Mouse (Mus musculus) right cerebral cortex, adult 2 months (tissue): ENCODE results near the gene Prph2.

Experiments
- DNase-seq, 2 experiments: peaks; one replicate each; pipeline ENCODE4 v3.0.0; 2021 to 2022; ENCODE audit warnings: low spot score in 2 of 2

Prph2 gene

GRCm38 (mm10) chr17:46910186-46910585 lies at the start of gene Prph2:
Gene Prph2, plus strand, starts transcription at chr17:46910459.
- DNase-seq = no peak

GRCm38 (mm10) chr17:46864566-46865195 lies 45.6 kb upstream of the Prph2 start:
- peak; percentile 33 to 43 for DNase-seq

DNA sequence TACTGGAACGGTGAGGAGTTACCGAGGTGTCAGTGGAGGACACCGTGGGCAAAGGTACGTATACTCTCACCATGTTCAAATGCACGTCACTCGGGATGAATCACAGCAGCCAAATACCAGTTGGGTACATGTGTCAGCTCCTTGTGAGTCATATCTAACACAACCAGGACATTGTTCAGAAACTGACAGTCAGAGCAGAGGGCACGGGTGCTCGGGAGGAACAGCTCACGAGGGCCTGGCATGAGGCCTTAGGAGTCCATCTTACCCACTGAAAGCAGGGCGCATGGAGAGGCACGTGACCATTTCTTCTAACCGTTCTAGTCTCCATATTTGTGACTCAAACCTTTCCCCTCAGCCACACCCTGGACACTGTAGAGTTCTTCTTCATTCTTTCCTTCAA lies 43.4 kb upstream of the Prph2 start:
- peak in 1 of 2 experiments; percentile 18 for DNase-seq

GRCm38 (mm10) chr17:46870204-46870798 lies 40.0 kb upstream of the Prph2 start:
- no peak for DNase-seq

- no peak for DNase-seq
Observed at GRCm38 (mm10) chr17:46870913-46871312, 39.3 kb upstream of the Prph2 start.

GRCm38 (mm10) chr17:46872806-46873205 lies 37.5 kb upstream of the Prph2 start:
- DNase-seq = no peak

- DNase-seq = peak; percentile 51 to 60
Observed at GRCm38 (mm10) chr17:46874133-46874532, 36.1 kb upstream of the Prph2 start.

- no peak for DNase-seq
Observed at GRCm38 (mm10) chr17:46875626-46876025, 34.6 kb upstream of the Prph2 start.

- DNase-seq = no peak
Observed at GRCm38 (mm10) chr17:46876371-46876950, 33.8 kb upstream of the Prph2 start.

- DNase-seq = no peak
Observed at GRCm38 (mm10) chr17:46877061-46877460, 33.2 kb upstream of the Prph2 start.

- DNase-seq = no peak
Observed at GRCm38 (mm10) chr17:46879841-46880311, 30.4 kb upstream of the Prph2 start.

DNA sequence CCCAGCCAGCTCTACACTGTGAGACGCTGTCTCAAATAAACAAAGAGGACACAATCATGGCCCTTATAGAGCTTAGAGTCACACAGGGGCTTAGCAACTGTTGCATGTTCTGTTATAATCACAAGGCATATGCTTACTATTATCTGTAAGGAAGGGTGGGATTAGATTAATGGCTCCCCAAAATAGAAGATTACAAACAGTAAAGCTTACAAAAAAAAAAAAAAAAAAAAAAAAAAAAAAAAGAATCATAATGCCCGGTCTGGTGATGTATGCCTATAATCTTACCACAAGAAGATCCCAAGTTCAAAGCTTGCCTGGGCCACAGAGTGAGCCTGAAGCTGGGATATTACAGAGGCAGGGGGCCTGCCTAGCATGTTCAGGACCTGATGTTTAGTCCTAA lies 29.9 kb upstream of the Prph2 start:
- no peak for DNase-seq

DNA sequence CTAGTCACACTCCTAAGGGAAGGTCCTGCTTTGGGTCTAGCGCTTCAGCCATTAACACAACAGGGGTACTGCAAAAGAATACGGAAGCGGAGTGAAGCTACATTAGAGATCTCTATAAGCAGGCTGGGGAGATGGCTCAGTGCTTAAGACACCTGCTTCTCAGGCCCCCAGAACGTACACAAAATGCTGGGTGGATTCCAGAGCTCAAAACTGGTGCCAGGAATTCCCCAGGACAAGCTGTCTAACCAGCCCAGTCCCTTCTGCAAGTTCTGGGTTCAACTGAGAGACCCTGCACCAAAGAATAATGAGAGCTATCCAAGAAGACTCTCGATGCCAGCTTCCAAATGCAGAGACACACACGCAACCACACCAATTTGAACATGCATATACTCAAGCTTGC lies 28.5 kb upstream of the Prph2 start:
- no peak for DNase-seq

GRCm38 (mm10) chr17:46883107-46883506 lies 27.2 kb upstream of the Prph2 start:
- no peak for DNase-seq

DNA sequence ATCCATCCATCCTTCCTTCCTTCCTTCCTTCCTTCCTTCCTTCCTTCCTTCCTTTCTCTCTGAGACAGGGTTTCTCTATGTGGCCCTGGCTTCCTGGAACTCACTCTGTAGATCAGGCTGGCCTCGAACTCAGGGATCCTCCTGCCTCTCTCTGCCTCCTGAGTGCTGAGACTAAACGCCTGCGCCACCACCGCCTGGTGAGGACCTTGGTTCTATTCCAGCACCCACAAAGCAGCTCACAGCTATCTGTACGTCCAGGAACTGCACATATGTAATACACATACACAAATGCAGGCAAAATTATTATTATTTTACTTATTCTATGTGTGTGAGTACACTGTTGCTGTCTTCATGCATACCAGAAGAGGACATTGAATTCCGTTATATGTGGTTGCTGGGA lies 25.5 kb upstream of the Prph2 start:
- DNase-seq = no peak

DNA sequence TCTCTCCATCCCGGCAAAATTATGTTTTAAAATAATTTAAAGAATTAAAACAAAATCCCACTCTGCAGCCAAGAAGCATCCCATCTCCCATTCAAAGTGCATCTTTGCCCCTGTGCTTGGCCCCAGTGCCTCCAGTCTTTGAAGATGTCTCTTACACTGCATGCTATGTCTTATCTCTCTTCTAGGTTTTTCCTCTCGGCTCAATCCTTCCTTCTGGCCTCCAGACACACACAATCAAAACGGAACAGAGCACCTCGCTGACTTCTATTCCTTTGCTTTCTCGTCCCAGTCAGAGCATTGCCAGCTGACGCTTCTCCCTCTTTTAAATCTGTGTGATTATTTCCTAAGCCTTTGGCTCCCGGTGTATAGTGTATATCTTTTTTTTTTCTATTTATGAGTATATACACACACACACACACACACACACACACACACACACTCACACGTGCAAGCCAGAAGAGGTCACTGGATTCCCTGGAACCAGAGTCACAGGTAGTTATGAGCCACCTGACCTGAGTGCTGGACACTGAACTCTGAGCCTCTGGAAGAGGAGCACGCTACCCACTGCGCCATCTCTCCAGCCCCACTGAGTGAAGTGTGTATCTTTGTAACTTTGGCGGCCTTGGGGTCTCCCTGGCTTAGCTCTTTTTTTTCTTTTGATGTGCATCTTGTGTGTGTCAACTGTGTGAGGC lies 24.9 kb upstream of the Prph2 start:
- no peak for DNase-seq

- DNase-seq = no peak
Observed at GRCm38 (mm10) chr17:46885910-46886643, 24.2 kb upstream of the Prph2 start.

DNA sequence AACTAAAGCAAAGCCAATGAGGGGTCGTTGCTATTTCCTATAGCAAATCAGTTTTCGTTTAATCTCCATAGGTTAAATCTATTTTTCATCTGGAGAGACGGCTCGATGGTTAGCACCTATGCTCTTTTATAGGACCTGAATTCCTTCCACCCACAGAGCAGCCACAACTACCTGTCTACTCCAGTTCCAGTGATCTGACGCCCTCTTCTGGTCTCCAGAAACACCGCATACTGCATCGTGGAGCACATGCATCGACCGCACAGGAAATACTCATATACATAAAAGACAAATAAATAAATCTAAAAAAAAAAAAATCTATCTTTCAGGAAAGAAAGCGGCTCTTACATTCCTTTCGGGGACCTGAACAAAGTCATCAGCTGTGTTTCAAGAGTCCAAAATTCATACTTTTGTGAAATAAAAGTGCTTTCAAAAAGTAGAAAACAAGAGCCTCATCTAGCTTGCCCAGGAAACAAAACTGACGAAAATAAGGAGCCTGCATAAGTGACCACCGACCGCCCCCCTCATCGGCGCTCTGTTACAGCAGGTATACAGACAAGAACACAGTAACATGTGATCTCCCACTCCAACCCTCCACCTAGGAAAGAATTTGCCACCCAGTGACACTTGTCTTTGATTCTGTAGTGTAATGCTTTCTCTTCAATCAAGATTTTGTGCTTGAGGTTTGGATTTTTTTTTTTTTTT lies 21.6 kb upstream of the Prph2 start:
- peak; percentile 62 to 65 for DNase-seq

DNA sequence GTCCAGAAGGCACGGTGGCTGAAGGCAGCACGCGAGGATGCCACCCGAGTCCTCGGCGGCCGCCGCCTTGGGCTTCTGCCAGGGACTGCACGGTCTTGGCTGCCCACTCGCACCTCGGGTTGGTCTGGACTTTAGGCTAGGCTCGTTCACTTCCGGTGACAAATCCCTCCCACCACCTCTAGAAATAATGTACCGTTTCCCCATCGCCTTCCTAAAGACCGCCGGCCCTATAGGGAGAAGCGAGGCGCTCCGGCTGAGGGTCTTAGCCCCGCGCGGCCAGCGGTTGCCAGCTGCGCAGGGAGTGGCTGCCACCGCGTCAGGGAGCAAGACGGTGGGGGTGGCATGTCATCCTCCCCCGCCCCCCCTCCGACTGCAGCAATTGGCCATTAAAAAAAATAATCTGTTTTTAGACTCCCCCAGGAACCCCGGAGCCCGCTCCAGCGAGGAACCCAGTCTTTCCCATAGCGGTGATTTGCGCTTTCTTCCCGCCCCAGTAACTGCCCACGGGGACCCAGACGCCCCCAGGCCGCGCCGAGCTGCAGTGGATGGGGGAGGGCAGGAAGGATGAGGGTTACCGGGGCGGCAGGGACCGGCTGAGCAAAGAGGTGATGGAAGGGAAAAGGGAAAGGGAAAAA lies 20.7 kb upstream of the Prph2 start:
- peak; percentile 71 to 75 for DNase-seq

DNA sequence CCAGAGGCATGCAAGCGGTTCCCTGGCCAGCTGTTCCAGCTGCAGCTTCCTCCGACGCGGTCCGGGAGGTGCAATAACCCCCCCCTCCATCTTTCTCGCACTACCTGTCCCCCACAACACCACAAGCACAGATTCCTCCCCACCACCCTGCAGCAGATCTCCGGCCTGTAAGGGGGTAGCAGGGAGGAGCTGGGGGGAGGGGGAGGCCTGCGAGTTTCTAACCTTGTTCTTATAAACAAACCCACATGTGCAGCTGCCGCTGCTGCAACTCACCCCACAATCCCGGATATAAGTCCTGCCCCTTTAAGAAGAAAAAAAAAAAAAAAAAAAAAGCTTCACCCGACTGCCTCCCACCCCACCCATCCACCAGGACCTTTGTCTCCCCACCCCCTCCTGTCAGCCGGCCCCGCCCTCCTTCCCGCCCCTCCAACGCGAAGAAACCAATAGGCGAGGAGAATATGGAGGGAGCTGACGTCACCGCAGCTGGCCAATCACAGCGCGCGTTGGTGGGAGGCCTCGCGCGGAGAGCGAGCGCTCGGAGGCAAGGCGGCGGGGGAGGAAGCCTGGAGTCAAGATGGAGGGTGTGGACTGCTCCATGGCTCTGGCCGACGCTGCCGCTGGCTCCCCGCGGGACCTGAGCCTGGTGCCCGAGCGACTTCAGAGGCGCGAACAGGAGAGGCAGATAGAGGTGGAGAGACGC lies 20.0 kb upstream of the Prph2 start, which contains the start of gene Tbcc:
Gene Tbcc (plus strand): TSS at position 569 of the 700 bp plus-strand sequence.
- peak; percentile 97 to 98 for DNase-seq
